Mouse (Mus musculus): Measurements from ENCODE around the gene Armc7.

DNA sequence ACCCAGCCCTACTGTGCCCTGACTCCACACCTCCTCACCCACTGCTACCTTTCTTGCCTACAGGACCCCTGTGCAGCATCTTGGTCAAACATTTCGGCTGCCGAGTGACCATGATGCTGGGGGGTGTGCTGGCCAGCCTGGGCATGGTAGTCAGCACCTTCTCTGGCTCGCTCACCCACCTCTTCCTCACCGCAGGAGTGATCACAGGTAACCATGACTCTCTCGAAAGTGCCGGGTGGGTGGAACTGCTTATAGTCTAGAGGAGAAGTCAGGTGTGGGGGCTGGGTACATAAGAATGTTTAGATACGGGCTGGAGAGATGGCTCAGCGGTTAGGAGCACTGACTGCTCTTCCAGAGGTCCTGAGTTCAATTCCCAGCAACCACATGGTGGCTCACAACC is 10.6 kb upstream of the Armc7 start:
- TF ChIP-seq EP300 (IDR thresholded peaks at IDR 0.05), result no peak
- TF ChIP-seq CTCF (IDR thresholded peaks at IDR 0.05), result no peak

Data from lung, postnatal 0 days (tissue).